Mouse (Mus musculus): ENCODE data around the gene Erich4.
A peak's percentile ranks its signal among the peaks of the same experiment; 100 is the strongest.

Gene Erich4

GRCm38 (mm10) chr7:25615706-25616011 is at the start of gene Erich4:
Gene Erich4 (minus strand): TSS chr7:25615892.
- DNase-seq = no peak

DNA sequence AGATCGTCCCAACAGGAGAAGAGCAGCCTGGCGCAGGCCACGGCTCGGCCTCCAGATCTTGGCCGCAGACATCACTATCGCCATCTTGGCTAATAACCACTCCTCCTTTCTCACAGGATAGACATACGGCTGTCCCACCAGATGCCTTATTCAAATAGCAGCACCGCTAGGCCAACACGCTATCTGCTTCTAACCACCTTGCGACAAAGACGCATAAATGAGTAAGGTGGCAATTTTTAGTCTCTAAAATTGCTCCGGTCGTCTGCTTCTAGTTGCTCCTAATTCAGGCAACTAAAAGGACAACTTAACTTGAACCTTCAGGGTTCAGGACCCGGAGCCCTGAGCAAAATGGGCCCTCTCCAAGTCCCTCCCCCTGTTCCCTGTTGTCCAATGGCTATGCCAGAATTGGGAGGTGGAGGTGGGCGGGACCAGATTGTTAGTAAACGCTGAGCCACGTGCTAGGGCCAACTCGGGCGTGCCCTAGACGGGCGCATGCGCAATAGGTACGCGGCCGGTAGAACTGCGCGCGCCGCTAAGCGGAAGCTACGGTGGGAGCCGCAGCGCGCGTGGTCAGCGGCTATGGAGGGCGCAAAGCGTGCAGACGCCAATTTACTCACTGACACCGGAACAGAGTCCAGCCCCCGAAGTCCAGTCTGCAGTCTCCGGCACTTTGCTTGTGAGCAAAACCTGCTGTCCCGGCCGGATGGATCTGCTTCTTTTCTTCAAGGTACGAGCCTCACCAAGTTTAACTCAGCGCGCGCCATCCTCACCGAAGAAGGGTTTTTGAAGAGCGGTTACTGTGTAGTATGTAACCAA is 43.2 kb upstream of the Erich4 start, which contains the start of the genes Bckdha and Exosc5:
TSS of gene Bckdha (minus strand) at position 325 of the 816 bp plus-strand sequence.
TSS of gene Exosc5 (plus strand) at position 508 of the 816 bp plus-strand sequence.
- DNase-seq = peak; percentile 100

DNA sequence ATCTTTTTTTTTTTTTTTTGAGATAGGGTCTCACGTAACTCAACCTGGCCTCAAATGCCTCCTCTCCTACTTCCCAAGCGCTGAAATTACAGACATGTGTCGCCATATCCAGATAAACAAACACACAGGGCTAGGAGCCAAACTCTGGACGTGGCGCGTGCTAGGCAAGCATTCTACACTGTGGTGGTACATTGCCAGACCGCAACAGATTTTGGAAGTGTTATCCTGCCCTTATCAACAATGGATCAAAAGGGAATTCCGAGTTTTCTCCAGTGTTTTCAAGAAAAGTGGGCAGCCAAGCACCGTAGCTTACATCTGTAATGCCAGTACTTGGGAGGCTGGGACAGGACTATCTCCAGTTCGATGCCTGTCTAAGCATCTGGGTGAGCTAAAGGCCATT is 42.1 kb upstream of the Erich4 start:
- no peak for DNase-seq

DNA sequence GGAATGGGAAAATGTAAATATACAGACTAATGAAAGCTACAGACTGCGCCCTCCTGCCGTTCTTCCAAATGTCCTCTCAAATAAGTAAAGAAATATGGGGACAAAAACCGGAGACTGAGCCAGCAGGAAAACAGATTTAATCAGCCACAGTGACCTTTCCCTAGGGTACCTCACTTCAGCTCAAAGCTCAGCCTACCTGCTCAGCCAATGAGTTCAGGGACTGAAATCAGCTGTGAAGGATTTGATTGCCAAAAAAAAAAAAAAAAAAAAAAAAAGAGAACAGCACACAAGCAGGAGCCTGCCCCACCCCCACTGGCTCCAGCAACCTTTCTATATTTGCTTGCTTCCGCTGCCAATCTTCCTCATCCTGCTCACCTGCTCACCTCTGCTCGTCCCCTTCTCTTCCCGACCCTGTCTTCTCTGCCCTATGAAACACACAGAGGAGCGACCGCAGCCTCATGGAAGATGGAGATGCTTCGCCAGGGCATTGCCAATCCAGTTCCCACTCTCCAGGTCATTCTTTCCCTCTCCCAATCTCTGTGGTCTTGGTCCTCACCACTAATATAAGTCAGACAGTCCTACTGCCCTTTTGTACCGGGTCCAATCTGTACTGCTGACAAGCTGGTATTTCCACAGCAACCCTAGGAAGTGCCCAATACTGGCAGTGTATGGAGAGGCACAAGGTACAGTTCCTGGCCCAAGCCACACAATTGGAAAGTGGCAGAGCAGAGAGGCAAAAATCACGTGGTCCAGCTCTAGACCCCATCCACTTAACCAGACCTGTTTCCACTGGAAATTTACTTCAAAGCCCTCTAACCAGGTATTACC is 40.1 kb upstream of the Erich4 start:
- DNase-seq = peak; percentile 43

- DNase-seq = no peak
These were observed 36.6 kb upstream of the Erich4 start for GRCm38 (mm10) chr7:25652244-25652759.

DNA sequence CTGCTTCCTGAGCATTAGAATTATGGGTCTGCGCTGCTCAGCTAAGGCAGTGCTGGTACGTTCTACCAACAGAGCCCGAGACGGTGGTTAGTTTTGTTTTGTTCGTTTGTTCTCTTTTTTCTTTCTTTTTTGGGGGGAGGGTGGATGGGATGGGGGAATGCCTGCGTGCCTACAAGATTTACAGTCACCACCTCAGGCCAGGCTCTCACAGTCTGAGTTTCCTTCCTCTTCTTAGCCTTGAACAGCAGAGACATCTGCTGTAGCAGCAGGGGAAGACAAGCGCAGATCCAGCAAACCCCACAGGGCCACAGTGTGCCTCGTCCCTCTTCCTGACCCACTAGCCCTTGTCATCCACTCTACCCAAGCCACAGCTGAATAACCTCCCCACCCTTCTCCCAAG is 35.6 kb upstream of the Erich4 start:
- no peak for DNase-seq

DNA sequence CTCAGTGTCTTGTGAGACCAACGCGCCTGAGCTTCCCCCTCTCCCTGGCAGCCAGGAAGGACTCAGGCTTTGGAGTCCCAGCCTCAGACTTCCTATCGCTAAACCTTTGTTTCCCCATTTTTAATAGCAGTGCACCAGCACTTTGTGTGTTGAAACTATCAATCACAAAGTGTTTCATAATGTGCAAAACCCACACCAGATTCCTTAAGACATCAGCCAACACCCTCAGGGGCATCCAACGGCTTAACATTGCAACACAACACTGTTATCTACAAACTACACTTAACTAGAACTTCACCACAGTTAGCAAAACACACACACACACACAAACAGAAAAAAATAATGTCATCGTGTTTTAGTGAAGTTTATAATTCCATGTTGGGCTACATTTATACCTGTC is 34.1 kb upstream of the Erich4 start:
- no peak for DNase-seq

DNA sequence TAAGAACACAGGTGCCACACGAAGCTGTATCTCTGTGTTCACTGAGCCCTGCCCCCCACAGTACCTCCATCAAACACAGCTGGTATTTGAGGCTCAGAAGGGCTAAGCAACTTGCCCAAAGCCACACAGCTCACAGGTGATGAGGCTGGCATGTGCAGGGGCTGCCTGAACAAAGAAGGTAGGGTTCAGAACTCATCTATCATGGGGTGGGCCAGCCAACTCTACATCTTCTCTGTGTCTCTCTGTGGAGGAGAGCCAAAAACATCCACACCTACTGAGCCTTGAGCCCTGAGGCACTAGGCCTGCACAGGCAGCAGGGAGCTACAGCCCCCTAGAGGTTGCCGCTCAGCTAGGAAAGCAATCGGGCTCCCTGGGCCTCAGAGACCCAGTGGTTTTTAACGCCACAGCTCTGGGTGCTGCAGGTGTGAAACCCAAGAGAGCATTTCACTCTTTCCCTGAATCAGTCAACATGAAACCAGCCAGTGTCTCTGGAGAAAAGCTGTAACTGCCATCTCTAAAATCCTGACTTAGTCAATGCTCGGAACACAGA is 32.0 kb upstream of the Erich4 start:
- no peak for DNase-seq

DNA sequence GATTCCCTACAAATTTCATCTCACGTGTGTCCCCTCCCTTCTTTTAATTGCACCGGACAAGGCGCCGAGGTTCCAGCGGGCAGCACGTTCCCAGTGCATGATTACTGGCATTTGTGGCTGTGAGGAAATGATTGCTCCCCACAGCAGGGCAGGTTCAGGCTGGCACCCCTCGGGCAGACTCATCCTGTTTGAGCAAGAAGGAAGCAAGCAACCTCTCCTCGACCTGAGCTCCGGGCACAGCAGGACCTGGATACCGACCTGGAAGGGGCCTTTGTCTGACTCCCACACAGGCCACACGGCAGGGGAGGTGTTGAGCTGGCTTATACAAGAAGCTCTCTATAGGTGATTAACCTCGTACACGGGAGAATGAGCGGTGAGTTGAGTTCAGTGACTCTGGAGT is 29.4 kb upstream of the Erich4 start:
- DNase-seq = no peak

DNA sequence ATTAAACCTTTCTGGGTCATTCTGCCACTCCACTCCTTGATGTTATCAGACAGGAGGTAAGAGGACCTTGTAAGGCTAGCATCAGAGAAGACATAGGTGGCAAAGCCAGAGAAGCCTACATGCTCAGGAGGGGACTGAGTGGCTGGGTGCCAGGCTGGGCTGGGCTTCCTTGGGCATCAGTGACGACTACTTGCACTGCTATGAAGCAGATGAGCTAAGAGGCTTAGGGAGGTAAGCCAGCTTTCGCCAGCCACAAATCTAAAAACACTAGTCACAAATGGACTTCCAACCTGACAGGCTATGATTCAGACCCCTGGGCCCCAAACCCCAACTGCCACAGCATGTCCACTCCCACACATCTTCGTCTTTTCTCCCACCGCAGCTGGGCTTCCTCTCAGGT is 28.9 kb upstream of the Erich4 start:
- no peak for DNase-seq

GRCm38 (mm10) chr7:25644136-25644535 is 28.4 kb upstream of the Erich4 start:
- no peak for DNase-seq

DNA sequence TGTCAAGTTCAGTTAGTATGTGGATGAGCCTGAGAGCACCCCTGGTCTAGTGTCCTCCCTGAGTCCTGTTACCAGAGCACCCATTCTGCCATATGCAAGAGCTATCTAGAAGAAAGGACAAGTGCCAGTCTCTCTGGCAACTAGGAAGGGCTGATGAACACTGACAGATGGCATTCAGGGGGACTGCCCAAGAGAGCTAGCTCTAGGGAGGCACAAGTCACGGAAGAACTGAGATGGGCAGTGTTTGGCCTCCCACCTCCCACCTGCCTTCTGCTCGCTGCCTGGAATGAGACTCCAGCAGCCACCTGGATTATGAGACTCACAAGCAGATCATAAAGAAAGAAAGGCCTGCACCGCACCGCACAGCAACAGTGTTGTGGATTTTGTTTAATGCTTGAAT is 24.1 kb upstream of the Erich4 start:
- peak; percentile 50 for DNase-seq

DNA sequence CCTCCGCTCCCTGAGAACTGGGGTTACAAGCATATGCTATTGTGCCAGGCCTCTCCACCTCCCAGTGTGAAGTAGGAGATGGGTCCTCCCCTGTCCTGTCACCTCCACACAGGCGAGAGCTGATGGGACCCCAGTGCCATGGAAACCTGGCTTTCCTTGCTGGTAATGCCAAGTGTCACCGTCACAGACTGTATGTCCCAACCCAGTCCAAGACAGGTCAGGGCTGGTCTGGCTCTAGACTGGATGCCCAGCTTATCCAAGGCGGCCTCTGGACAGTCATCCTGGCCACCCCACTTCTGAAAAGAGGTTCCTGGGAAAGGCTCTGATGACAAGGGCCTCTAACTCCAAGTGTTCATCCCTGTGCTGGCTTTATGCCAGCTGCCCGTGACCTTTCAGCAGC is 21.4 kb upstream of the Erich4 start:
- no peak for DNase-seq

DNA sequence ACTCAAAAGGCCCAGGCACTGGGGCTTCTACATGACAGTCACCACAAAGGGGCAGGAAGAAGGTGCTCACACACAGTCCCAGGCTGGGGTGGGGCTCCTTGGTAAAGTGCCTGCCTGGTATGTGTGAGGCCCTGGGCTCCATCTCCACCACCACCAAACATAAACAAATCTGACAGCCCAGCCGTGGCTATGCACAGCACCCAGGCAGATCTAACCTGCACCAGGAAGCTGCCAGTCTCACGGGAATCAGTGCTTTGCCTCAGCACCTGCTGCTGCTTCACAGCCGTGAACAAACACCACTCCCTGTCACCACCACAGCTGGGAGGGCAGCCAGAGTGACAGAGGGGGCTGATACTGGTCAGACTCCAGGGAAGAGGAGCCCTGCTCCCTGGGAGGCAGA is 20.7 kb upstream of the Erich4 start:
- DNase-seq = no peak

- DNase-seq = no peak
These were observed 17.0 kb upstream of the Erich4 start for GRCm38 (mm10) chr7:25632679-25633078.

GRCm38 (mm10) chr7:25628323-25628620 is 12.6 kb upstream of the Erich4 start:
- DNase-seq = no peak

DNA sequence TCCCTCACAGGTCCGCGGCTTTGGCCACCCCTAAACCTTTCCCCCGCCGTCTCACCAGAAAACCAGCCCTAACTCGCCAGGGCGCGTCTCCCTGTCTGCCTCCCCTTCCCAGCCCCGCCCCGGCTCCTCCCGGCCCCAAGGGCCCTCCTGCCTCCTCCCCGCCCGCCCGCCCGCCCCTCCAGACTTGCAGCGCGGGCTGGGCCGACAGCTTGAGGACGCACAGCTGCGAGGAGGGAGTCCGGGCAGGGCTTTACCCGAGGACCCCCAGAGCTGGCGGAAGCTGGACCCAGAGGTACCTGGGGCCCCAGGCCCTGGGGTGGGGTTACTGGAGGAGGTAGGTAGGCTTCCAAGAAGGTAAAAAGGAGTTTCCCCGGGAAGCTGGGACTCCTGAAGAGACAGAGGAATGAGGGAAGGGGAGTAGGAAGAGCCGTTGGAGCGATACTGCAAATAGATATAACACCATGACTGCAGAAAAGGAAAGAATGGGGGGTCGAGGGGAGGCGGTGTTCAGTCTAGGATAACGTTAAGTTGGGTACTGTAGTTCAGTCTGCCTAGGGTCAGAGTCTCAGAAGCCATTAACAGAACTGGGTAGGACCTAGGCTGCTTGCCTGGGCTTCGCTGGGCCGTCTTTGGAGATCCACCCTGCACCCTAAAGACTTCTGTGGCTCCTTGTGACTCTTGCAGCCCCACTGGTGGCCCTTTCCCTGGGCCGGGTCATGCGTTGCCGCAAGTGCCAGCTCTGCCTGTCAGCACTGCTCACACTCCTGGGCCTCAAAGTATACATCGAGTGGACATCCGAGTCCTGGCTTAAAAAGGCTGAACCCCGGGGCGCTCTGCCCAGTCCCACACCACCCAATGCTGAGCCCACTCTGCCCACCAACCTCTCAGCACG is 12.0 kb upstream of the Erich4 start:
- DNase-seq = peak; percentile 27

DNA sequence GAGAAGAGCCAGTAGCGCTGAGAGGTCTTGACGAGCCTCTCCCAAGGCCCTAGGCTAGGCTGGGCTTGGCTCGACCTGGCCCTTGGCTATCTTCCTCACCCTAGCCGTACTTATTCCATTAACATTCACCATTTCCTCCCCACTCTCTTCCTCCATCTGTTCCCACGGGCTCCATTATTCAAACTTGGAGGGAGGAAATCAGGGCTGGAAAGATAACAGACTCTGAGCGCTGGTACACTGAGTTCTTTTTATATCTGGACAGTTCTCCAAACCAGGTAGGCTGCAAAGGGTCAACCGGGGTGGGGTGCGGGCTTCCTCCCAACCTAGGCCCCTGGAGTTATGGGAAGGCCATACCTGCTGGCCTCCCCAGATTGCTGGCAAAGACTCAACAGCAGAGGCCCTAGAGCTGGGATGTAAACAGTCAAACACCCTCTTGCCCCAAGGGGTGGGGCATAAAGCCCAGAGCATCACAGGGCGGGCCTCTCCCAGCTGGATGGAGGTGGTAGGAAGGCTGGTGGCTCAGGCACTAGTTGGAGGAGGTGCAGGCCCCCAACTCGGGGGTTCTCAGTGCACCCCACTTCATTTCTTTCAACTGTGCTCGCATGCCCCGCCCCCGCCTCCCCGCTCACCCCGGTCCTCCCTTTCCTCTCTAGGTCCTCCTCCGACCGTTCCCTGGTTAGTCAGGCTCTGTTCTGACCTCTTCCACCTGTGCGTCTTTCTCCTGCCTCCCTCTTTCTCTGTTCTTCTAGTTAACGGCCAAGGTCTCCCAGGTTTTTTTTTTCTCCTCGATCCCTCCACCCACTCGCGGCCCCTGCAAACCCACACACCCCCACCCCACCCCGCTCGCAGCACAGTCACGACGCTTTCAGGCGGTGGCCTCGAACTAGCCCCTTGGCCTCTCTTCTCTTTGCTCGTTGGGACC is 11.1 kb upstream of the Erich4 start, which contains the start of gene B3gnt8:
TSS of gene B3gnt8 (plus strand) at position 146 of the 922 bp plus-strand sequence.
- peak; percentile 7 for DNase-seq

DNA sequence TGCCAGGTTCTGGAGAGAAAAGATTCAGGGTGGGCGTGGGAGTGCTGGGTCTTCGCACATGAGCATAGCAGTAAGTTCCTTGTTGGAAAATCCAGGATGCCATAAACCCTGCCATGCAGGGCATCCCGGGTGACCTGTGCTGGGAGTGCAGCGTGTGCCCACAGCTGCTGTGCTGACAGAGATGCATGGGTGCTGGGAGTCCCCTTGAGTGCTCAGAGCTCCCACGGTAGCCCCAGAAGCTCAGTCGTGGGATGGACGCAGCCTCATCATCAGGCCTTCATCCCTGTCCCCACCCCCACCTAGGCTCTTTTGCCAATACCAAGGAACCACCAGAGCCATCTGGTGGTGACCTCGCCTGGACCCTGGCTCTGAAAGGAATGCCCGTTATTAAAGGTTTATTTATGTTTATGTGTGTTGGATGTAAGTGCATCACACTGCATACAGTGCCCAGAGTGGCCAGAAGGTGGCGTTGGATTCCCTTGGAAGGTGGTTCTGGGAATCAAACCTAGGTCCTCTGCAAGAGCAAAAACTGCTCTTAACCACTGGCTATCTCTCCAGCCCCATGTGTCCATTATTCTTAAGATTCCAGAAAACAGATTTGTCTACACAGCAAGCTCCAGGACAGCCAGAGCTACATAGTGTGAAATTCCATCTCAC is 10.0 kb upstream of the Erich4 start:
- no peak for DNase-seq

GRCm38 (mm10) chr7:25624851-25625250 is 9.2 kb upstream of the Erich4 start:
- DNase-seq = no peak

- DNase-seq = no peak
These were observed 8.2 kb upstream of the Erich4 start for GRCm38 (mm10) chr7:25623857-25624370.
